Mouse (Mus musculus): ENCODE data around the gene Flywch2.
"Not testable (repeated sequence)": the region's sequence is repeated elsewhere in the genome, so short reads cannot be mapped to it uniquely, and the experiment has no call there.

Gene Flywch2

GRCm38 (mm10) chr17:23790269-23791078, 4.6 kb upstream of the Flywch2 start, which contains the start of gene Srrm2:
Gene Srrm2, plus strand, starts transcription at chr17:23790532.
- DNase-seq (ENCODE audit: extremely low read depth, low read depth) = no peak

- peak; percentile 63 for DNase-seq (ENCODE audit: extremely low read depth, low read depth)
Measured at GRCm38 (mm10) chr17:23789749-23790268, 3.9 kb upstream of the Flywch2 start.

GRCm38 (mm10) chr17:23788973-23789372, 3.1 kb upstream of the Flywch2 start:
- no peak for DNase-seq (ENCODE audit: extremely low read depth, low read depth)

- DNase-seq (ENCODE audit: extremely low read depth, low read depth) = peak; percentile 49
Measured at GRCm38 (mm10) chr17:23786510-23786931, 640 bp upstream of the Flywch2 start.

GRCm38 (mm10) chr17:23783352-23783751, 2.5 kb downstream of the Flywch2 start:
- no peak for DNase-seq (ENCODE audit: extremely low read depth, low read depth)

- no peak for DNase-seq (ENCODE audit: extremely low read depth, low read depth)
Measured at GRCm38 (mm10) chr17:23778447-23778846, 7.4 kb downstream of the Flywch2 start.

- no peak for DNase-seq (ENCODE audit: extremely low read depth, low read depth)
Measured at GRCm38 (mm10) chr17:23777141-23777540, 8.7 kb downstream of the Flywch2 start.

GRCm38 (mm10) chr17:23776216-23776615, 9.7 kb downstream of the Flywch2 start:
- DNase-seq (ENCODE audit: extremely low read depth, low read depth) = no peak

- DNase-seq (ENCODE audit: extremely low read depth, low read depth) = no peak
Measured at GRCm38 (mm10) chr17:23774090-23774489, 11.8 kb downstream of the Flywch2 start.

- DNase-seq (ENCODE audit: extremely low read depth, low read depth) = no peak
Measured at GRCm38 (mm10) chr17:23773676-23774075, 12.2 kb downstream of the Flywch2 start.

GRCm38 (mm10) chr17:23772219-23772556, 13.7 kb downstream of the Flywch2 start:
- not testable (repeated sequence) for DNase-seq (ENCODE audit: extremely low read depth, low read depth)

GRCm38 (mm10) chr17:23771284-23772218, 14.3 kb downstream of the Flywch2 start, which contains the start of gene Flywch1:
Gene Flywch1, minus strand, starts transcription at chr17:23771602.
- DNase-seq (ENCODE audit: extremely low read depth, low read depth) = peak; percentile 95

GRCm38 (mm10) chr17:23770896-23771283, 15.0 kb downstream of the Flywch2 start:
- no peak for DNase-seq (ENCODE audit: extremely low read depth, low read depth)

- no peak for DNase-seq (ENCODE audit: extremely low read depth, low read depth)
Measured at GRCm38 (mm10) chr17:23770493-23770892, 15.4 kb downstream of the Flywch2 start.

- no peak for DNase-seq (ENCODE audit: extremely low read depth, low read depth)
Measured at GRCm38 (mm10) chr17:23762976-23763375, 22.9 kb downstream of the Flywch2 start.

GRCm38 (mm10) chr17:23761155-23761554, 24.7 kb downstream of the Flywch2 start:
- no peak for DNase-seq (ENCODE audit: extremely low read depth, low read depth)

- no peak for DNase-seq (ENCODE audit: extremely low read depth, low read depth)
Measured at GRCm38 (mm10) chr17:23760231-23760630, 25.6 kb downstream of the Flywch2 start.

- DNase-seq (ENCODE audit: extremely low read depth, low read depth) = no peak
Measured at GRCm38 (mm10) chr17:23758801-23759200, 27.1 kb downstream of the Flywch2 start.

- DNase-seq (ENCODE audit: extremely low read depth, low read depth) = no peak
Measured at GRCm38 (mm10) chr17:23757581-23757980, 28.3 kb downstream of the Flywch2 start.

- no peak for DNase-seq (ENCODE audit: extremely low read depth, low read depth)
Measured at GRCm38 (mm10) chr17:23755689-23756088, 30.2 kb downstream of the Flywch2 start.

GRCm38 (mm10) chr17:23749400-23750191, 36.3 kb downstream of the Flywch2 start:
- DNase-seq (ENCODE audit: extremely low read depth, low read depth) = no peak
